Mouse (Mus musculus) spleen, adult 2 months (tissue): ENCODE data around the gene Fosl1. TPM values are rescaled to one million over a fixed set of nuclear protein-coding genes. Genes with fewer than 3 reads are reported as not detected.
A peak's percentile ranks its signal among the peaks of the same experiment; 100 is the strongest.
"Not testable (repeated sequence)": the region's sequence is repeated elsewhere in the genome, so short reads cannot be mapped to it uniquely, and the experiment has no call there.

ENCODE experiments used
- DNase-seq, 2 experiments: peaks; one replicate each; pipeline versions ENCODE4 v3.0.0 to v3.0.0-alpha.2; 2012 to 2021; ENCODE audit warnings: low spot score in 2 of 2, low read depth in 1 of 2
- H3K27ac ChIP-seq: fragments of 200-500 bp; 2 replicates; pipeline ENCODE4 v1.5.1; 2012; ENCODE audit warnings: low read length, inconsistent platforms; ENCODE audit not compliant: insufficient read depth
- H3K27me3 ChIP-seq: fragments of 200-500 bp; 2 replicates; pipeline ENCODE4 v1.6.1; 2012; ENCODE audit warnings: mild to moderate bottlenecking, moderate library complexity, low read length, inconsistent platforms; ENCODE audit not compliant: control insufficient read depth, insufficient read depth
- H3K36me3 ChIP-seq: fragments of 200-500 bp; 2 replicates; pipeline ENCODE4 v1.6.1; 2012; ENCODE audit warnings: mild to moderate bottlenecking, low read length, inconsistent platforms; ENCODE audit not compliant: control insufficient read depth, insufficient read depth
- H3K4me1 ChIP-seq: fragments of 200-500 bp; 2 replicates; pipeline ENCODE4 v1.6.1; 2011; ENCODE audit warnings: inconsistent platforms; ENCODE audit not compliant: control insufficient read depth, insufficient read depth, insufficient read length
- H3K4me3 ChIP-seq: fragments of 200-500 bp; 2 replicates; pipeline ENCODE4 v1.5.1; 2011; ENCODE audit warnings: mild to moderate bottlenecking, inconsistent platforms; ENCODE audit not compliant: insufficient read depth, insufficient read length; ENCODE audit errors: extremely low read depth
- CTCF ChIP-seq: fragments of 200-500 bp; IDR thresholded peaks from 2 replicates; pipeline ENCODE4 v1.5.1; 2011; ENCODE audit warnings: mild to moderate bottlenecking, inconsistent platforms; ENCODE audit not compliant: insufficient read depth, insufficient read length, insufficient replicate concordance; ENCODE audit errors: extremely low read depth
- POLR2A ChIP-seq: fragments of 200-500 bp; IDR thresholded peaks from 2 replicates; pipeline ENCODE4 v1.6.1; 2011; ENCODE audit warnings: low read depth, low read length, inconsistent platforms
- WGBS: fragments of 180-500 bp; shearing (Covaris S2); methylation state at CpG from one replicate; pipeline ENCODE4 v1.1.7; 2018; 5-methylcytosine and 5-hydroxymethylcytosine counted together
- polyA plus RNA-seq: library from polyadenylated mRNA; depleted of rRNA; stranded (reverse); fragments of >200 nt; gene quantifications from 2 replicates; pipeline ENCODE4 v1.2.3, GENCODE M21; 2012; rRNA removed

The Fosl1 gene
- polyA plus RNA-seq: 0.04 and 0.40 TPM in 2 replicates

GRCm38 (mm10) chr19:5447515-5448353 is at the start of gene Fosl1:
TSS of gene Fosl1 (plus strand) at chr19:5447547.
- Histone ChIP-seq H3K27ac (no peak within 1 kb of the TSS), H3K4me3 (peak within 1 kb of the TSS; percentile 63), H3K36me3 (no peaks in the 10 kb centered on the region), H3K4me1 (peaks cover 17% of the 10 kb centered on the region), H3K27me3 (peaks cover 8% of the 10 kb centered on the region)
- 1% methylated on average over 70 of the region's 70 CpGs for WGBS
- TF ChIP-seq POLR2A (no peak), CTCF (no peak)
- DNase-seq: peak; percentile 44 to 77

- not testable (repeated sequence) for H3K27me3 ChIP-seq, H3K27ac ChIP-seq, H3K36me3 ChIP-seq, H3K4me3 ChIP-seq, H3K4me1 ChIP-seq, DNase-seq
- WGBS: 72% methylated on average over 4 of the region's 4 CpGs
Observed at GRCm38 (mm10) chr19:5401073-5401472, 46.3 kb upstream of the Fosl1 start.

- Histone ChIP-seq H3K4me3 (no peak within 1 kb of the TSS), H3K27ac (no peak within 1 kb of the TSS), H3K36me3 (no peaks in the 10 kb centered on the region), H3K4me1 (no peaks in the 10 kb centered on the region; the same call in 1 of the 2 replicates), H3K27me3 (no peaks in the 10 kb centered on the region)
- no peak for DNase-seq
- 94% methylated on average over 8 of the region's 8 CpGs for WGBS
- TF ChIP-seq POLR2A (no peak), CTCF (no peak)
Observed at GRCm38 (mm10) chr19:5402293-5402692, 45.1 kb upstream of the Fosl1 start, which contains the start of gene Tsga10ip. TSS of gene Tsga10ip (minus strand) at chr19:5402526.

GRCm38 (mm10) chr19:5405924-5406323 is 41.4 kb upstream of the Fosl1 start:
- H3K4me3 ChIP-seq: peak overlapping the region; percentile 47
- peak in 1 of 2 experiments; percentile 53 for DNase-seq
- peak overlapping the region; percentile 87 for H3K27ac ChIP-seq
- peaks cover 12% of the 10 kb centered on the region for H3K4me1 ChIP-seq
- H3K27me3 ChIP-seq: no peaks in the 10 kb centered on the region
- TF ChIP-seq CTCF (no peak), POLR2A (no peak)
- no peaks in the 10 kb centered on the region; the same call in 1 of the 2 replicates for H3K36me3 ChIP-seq
- WGBS: 14% methylated on average over 7 of the region's 7 CpGs

GRCm38 (mm10) chr19:5406531-5407126 is 40.7 kb upstream of the Fosl1 start:
- peak; percentile 33 to 65 for DNase-seq
- not testable (repeated sequence) for H3K27me3 ChIP-seq, H3K36me3 ChIP-seq
- Histone ChIP-seq H3K27ac (peak overlapping the region; percentile 97), H3K4me3 (peak overlapping the region; percentile 63), H3K4me1 (peaks cover 12% of the 10 kb centered on the region)
- WGBS: 4% methylated on average over 24 of the region's 25 CpGs

- peak; percentile 59 to 77 for DNase-seq
Observed at GRCm38 (mm10) chr19:5407133-5407532, 40.2 kb upstream of the Fosl1 start.

More at GRCm38 (mm10) chr19:5407133-5407532, 40.2 kb upstream of the Fosl1 start:
- WGBS: 15% methylated on average over 7 of the region's 7 CpGs
- no peaks in the 10 kb centered on the region for H3K27me3 ChIP-seq
- TF ChIP-seq POLR2A: no peak
- peak; percentile 55; the same call in 1 of the 2 replicates for TF ChIP-seq CTCF
- no peaks in the 10 kb centered on the region; the same call in 1 of the 2 replicates for H3K36me3 ChIP-seq
- H3K4me1 ChIP-seq: peaks cover 12% of the 10 kb centered on the region
- H3K4me3 ChIP-seq: peak overlapping the region; percentile 63
- H3K27ac ChIP-seq: peak overlapping the region; percentile 97
